Mouse (Mus musculus): ENCODE measurements around the gene Fcgbp.

- TF ChIP-seq POLR2AphosphoS5 (IDR thresholded peaks at IDR 0.05; ENCODE audit: insufficient replicate concordance, low read depth, low read length) (no peak), CTCF (IDR thresholded peaks at IDR 0.05; ENCODE audit: low read depth, low read length) (no peak), GATA2 (IDR thresholded peaks at IDR 0.05; ENCODE audit: borderline replicate concordance, low read depth, low read length) (no peak), TAL1 (conservative IDR thresholded peaks at IDR 0.05; ENCODE audit: low read depth, low read length) (no peak)
Observed at GRCm38 (mm10) chr7:28106241-28106640, 35.2 kb downstream of the Fcgbp start.

Measured in G1E (cell line).